Mouse (Mus musculus) CD4-positive helper T cell, adult 2 months (primary cell): ENCODE data around the gene Grin2c.
A peak's percentile ranks its signal among the peaks of the same experiment; 100 is the strongest.

Experiments used
- DNase-seq: peaks from one replicate; pipeline ENCODE4 v3.0.0-alpha.2; 2012; ENCODE audit warnings: low read depth, missing footprints, low spot score

Grin2c gene

GRCm38 (mm10) chr11:115231924-115232323, 35.1 kb downstream of the Grin2c start:
- DNase-seq = no peak

- peak; percentile 86 for DNase-seq
Measured at GRCm38 (mm10) chr11:115231168-115231915, 35.7 kb downstream of the Grin2c start.

- DNase-seq = no peak
Measured at GRCm38 (mm10) chr11:115229021-115229930, 37.8 kb downstream of the Grin2c start.

- DNase-seq = no peak
Measured at GRCm38 (mm10) chr11:115228430-115228829, 38.6 kb downstream of the Grin2c start.

- no peak for DNase-seq
Measured at GRCm38 (mm10) chr11:115227640-115228039, 39.4 kb downstream of the Grin2c start.

- peak; percentile 67 for DNase-seq
Measured at GRCm38 (mm10) chr11:115226811-115227491, 40.1 kb downstream of the Grin2c start.

- DNase-seq = no peak
Measured at GRCm38 (mm10) chr11:115225301-115225700, 41.7 kb downstream of the Grin2c start.

- DNase-seq = peak; percentile 67
Measured at GRCm38 (mm10) chr11:115224889-115225288, 42.2 kb downstream of the Grin2c start.

GRCm38 (mm10) chr11:115223877-115224276, 43.2 kb downstream of the Grin2c start:
- no peak for DNase-seq

GRCm38 (mm10) chr11:115223451-115223850, 43.6 kb downstream of the Grin2c start:
- DNase-seq = no peak

- DNase-seq = no peak
Measured at GRCm38 (mm10) chr11:115222570-115222969, 44.5 kb downstream of the Grin2c start.

- no peak for DNase-seq
Measured at GRCm38 (mm10) chr11:115222077-115222476, 45.0 kb downstream of the Grin2c start.

- DNase-seq = no peak
Measured at GRCm38 (mm10) chr11:115219685-115220084, 47.4 kb downstream of the Grin2c start.

GRCm38 (mm10) chr11:115219263-115219662, 47.8 kb downstream of the Grin2c start:
- DNase-seq = no peak

- DNase-seq = no peak
Measured at GRCm38 (mm10) chr11:115217439-115218410, 49.3 kb downstream of the Grin2c start.

- DNase-seq = no peak
Measured at GRCm38 (mm10) chr11:115215123-115215522, 51.9 kb downstream of the Grin2c start.

GRCm38 (mm10) chr11:115212116-115212515, 54.9 kb downstream of the Grin2c start:
- no peak for DNase-seq

GRCm38 (mm10) chr11:115209958-115210357, 57.1 kb downstream of the Grin2c start:
- DNase-seq = no peak

GRCm38 (mm10) chr11:115208776-115209732, 58.0 kb downstream of the Grin2c start:
- DNase-seq = no peak

- no peak for DNase-seq
Measured at GRCm38 (mm10) chr11:115208126-115208525, 58.9 kb downstream of the Grin2c start.
